Mouse (Mus musculus): ENCODE results near the gene Htr1a.

DNA sequence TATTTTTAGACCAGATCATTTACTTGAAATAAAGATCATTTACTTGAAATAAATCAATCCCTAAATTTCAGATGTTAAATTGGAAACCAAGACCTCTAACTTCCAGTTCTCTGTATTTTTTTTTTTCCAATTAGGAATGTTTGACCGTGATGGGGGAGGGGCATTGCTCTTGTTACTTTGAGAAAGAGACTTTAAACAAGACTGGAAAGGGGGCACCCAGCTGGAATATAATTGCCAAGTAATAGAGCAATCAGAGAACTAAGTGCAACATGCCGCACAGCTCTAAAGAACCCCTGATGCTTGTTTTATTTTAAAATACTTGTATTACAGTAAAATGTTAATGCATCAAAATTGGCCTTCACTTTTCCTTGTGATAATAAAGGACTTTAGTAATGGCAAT lies 4.3 kb downstream of the Htr1a start:
- TF ChIP-seq CTCF (IDR thresholded peaks at IDR 0.05; ENCODE audit: extremely low read depth, insufficient read length, insufficient replicate concordance, low read depth, low read length) (no peak), POLR2A (IDR thresholded peaks at IDR 0.05; ENCODE audit: low read depth, low read length) (no peak)

Measured in small intestine, adult 2 months (tissue).